Mouse (Mus musculus) midbrain, embryonic 13.5 days (tissue): ENCODE results near the gene Ces2a. TPM values are rescaled to one million over a fixed set of nuclear protein-coding genes. Genes with fewer than 3 reads are reported as not detected.

Experiments
- ATAC-seq: fragments of 200-750 bp; cut with Nextera tagmentation; 2 replicates; pipeline ENCODE4 v1.8.0; 2017; ENCODE audit warnings: mild to moderate bottlenecking, moderate TSS enrichment, moderate library complexity
- H3K27ac ChIP-seq: fragments of 300-500 bp; sonication (generic); 2 replicates; pipeline ENCODE4 v1.5.1; 2015; ENCODE audit warnings: inconsistent platforms, mild to moderate bottlenecking, moderate library complexity
- H3K27me3 ChIP-seq: fragments of 300-500 bp; sonication (generic); 2 replicates; pipeline ENCODE4 v1.6.1; 2015; ENCODE audit warnings: mild to moderate bottlenecking, inconsistent platforms
- H3K36me3 ChIP-seq: fragments of 300-500 bp; sonication (generic); 2 replicates; pipeline ENCODE4 v1.6.1; 2015; ENCODE audit warnings: mild to moderate bottlenecking, inconsistent platforms
- H3K4me1 ChIP-seq: fragments of 300-500 bp; sonication (generic); replicated peaks from 2 replicates; pipeline ENCODE4 v1.6.1; 2015; ENCODE audit warnings: inconsistent platforms
- H3K4me2 ChIP-seq: fragments of 300-500 bp; sonication (generic); replicated peaks from 2 replicates; pipeline ENCODE4 v1.6.1; 2015; ENCODE audit warnings: moderate library complexity, mild to moderate bottlenecking, inconsistent platforms
- H3K4me3 ChIP-seq: fragments of 300-500 bp; sonication (generic); replicated peaks from 2 replicates; pipeline ENCODE4 v1.5.1; 2015; ENCODE audit warnings: mild to moderate bottlenecking, inconsistent platforms
- H3K9ac ChIP-seq: fragments of 300-500 bp; sonication (generic); replicated peaks from 2 replicates; pipeline ENCODE4 v1.6.1; 2015; ENCODE audit warnings: mild to moderate bottlenecking, inconsistent platforms
- H3K9me3 ChIP-seq: fragments of 300-500 bp; sonication (generic); 2 replicates; pipeline ENCODE4 v1.6.1; 2016; ENCODE audit warnings: mild to moderate bottlenecking, inconsistent platforms
- WGBS: fragments of 180-500 bp; shearing (Covaris S2); methylation state at CpG from one replicate; pipeline ENCODE4 v1.1.7; 2015; 5-methylcytosine and 5-hydroxymethylcytosine counted together
- microRNA-seq: library from miRNA; unstranded; fragments of <30 nt; microRNA quantifications from one replicate; pipeline ENCODE4, GENCODE M21; 2016
- polyA plus RNA-seq: library from polyadenylated mRNA; unstranded; fragments of >200 nt; fragmentation: Nextera tagmentation; extraction: Ambion mirVana; gene quantifications from 2 replicates; pipeline ENCODE4 v1.2.1, GENCODE M21; 2015

Ces2a gene
- polyA plus RNA-seq, 1 experiment from 2014 or later, result not detected

- no peaks in the 10 kb centered on the region for H3K27me3 ChIP-seq
- H3K4me3 ChIP-seq, result no peak overlapping the region
- 79% methylated on average over 4 of the region's 4 CpGs for WGBS
- no peaks in the 10 kb centered on the region for H3K9me3 ChIP-seq
- H3K4me1 ChIP-seq, result no peaks in the 10 kb centered on the region
- H3K27ac ChIP-seq, result no peak overlapping the region
- no peaks in the 10 kb centered on the region for H3K36me3 ChIP-seq
- ATAC-seq, result no peak
- no peak overlapping the region for H3K9ac ChIP-seq
- no peak overlapping the region for H3K4me2 ChIP-seq
Measured at GRCm38 (mm10) chr8:104766485-104766884, 32.7 kb downstream of the Ces2a start.

- H3K4me3 ChIP-seq, result no peak overlapping the region
- H3K4me1 ChIP-seq, result no peaks in the 10 kb centered on the region
- no peak overlapping the region for H3K4me2 ChIP-seq
- H3K27me3 ChIP-seq, result no peaks in the 10 kb centered on the region
- no peak overlapping the region for H3K27ac ChIP-seq
- no peak for ATAC-seq
- H3K9me3 ChIP-seq, result no peaks in the 10 kb centered on the region
- WGBS, result 88% methylated on average over 3 of the region's 3 CpGs
- no peaks in the 10 kb centered on the region for H3K36me3 ChIP-seq
- H3K9ac ChIP-seq, result no peak overlapping the region
Measured at GRCm38 (mm10) chr8:104770365-104770764, 36.6 kb downstream of the Ces2a start.

GRCm38 (mm10) chr8:104787049-104787448 is 53.2 kb downstream of the Ces2a start:
- H3K4me1 ChIP-seq, result no peaks in the 10 kb centered on the region
- 0 out of 2 replicates have a peak, but pooled peaks cover 5% of the 10 kb centered on the region for H3K9me3 ChIP-seq
- no peak for ATAC-seq
- no peaks in the 10 kb centered on the region for H3K36me3 ChIP-seq
- no peak overlapping the region for H3K4me3 ChIP-seq
- WGBS, result 54% methylated on average over 1 of the region's 1 CpGs
- no peaks in the 10 kb centered on the region for H3K27me3 ChIP-seq
- H3K27ac ChIP-seq, result no peak overlapping the region
- no peak overlapping the region for H3K9ac ChIP-seq
- H3K4me2 ChIP-seq, result no peak overlapping the region

- Histone ChIP-seq H3K4me2 (no peak overlapping the region), H3K9ac (no peak overlapping the region), H3K36me3 (no peaks in the 10 kb centered on the region), H3K4me3 (no peak overlapping the region), H3K27ac (no peak overlapping the region), H3K27me3 (no peaks in the 10 kb centered on the region), H3K4me1 (no peaks in the 10 kb centered on the region), H3K9me3 (0 out of 2 replicates have a peak, but pooled peaks cover 5% of the 10 kb centered on the region)
- ATAC-seq, result no peak
- 86% methylated on average over 2 of the region's 2 CpGs for WGBS
Measured at GRCm38 (mm10) chr8:104788929-104789328, 55.1 kb downstream of the Ces2a start.

- no peak for ATAC-seq
- WGBS, result 63% methylated on average over 3 of the region's 3 CpGs
- H3K36me3 ChIP-seq, result no peaks in the 10 kb centered on the region
- H3K4me1 ChIP-seq, result no peaks in the 10 kb centered on the region
- H3K4me2 ChIP-seq, result no peak overlapping the region
- H3K9me3 ChIP-seq, result 0 out of 2 replicates have a peak, but pooled peaks cover 5% of the 10 kb centered on the region
- no peaks in the 10 kb centered on the region for H3K27me3 ChIP-seq
- no peak overlapping the region for H3K9ac ChIP-seq
- H3K4me3 ChIP-seq, result no peak overlapping the region
- H3K27ac ChIP-seq, result no peak overlapping the region
Measured at GRCm38 (mm10) chr8:104789886-104790680, 56.3 kb downstream of the Ces2a start.

Small RNA genes within 50 kb of the gene (microRNA-seq; reads per million reads assigned to microRNA genes)
- gene Gm44328, result not detected

Other genes starting within 250 kb of the Ces2a start
- 0.18 and 0.27 TPM in 2 replicates for gene Terb1, start 224.1 kb upstream of the Ces2a start, polyA plus RNA-seq
- gene Nae1, start 199.4 kb upstream of the Ces2a start, polyA plus RNA-seq, result 107 and 117 TPM in 2 replicates
- gene Car7, start 199.3 kb upstream of the Ces2a start, polyA plus RNA-seq, result 1.7 and 2.2 TPM in 2 replicates
- 17.4 and 19.8 TPM in 2 replicates for gene Pdp2, start 142.6 kb upstream of the Ces2a start, polyA plus RNA-seq
- not detected in 2 replicates for gene Cdh16, start 109.6 kb upstream of the Ces2a start, polyA plus RNA-seq
- 2.8 and 3.3 TPM in 2 replicates for gene Rrad, start 102.7 kb upstream of the Ces2a start, polyA plus RNA-seq
- 137 and 141 TPM in 2 replicates for gene Ciao2b, start 92.0 kb upstream of the Ces2a start, polyA plus RNA-seq
- gene Ces2b, start 97.6 kb downstream of the Ces2a start, polyA plus RNA-seq, result 0.13 and 0.23 TPM in 2 replicates
- gene Ces2c, start 113.1 kb downstream of the Ces2a start, polyA plus RNA-seq, result not detected in 2 replicates
- gene Ces2e, start 192.3 kb downstream of the Ces2a start, polyA plus RNA-seq, result not detected in 2 replicates
- gene Ces2f, start 213.4 kb downstream of the Ces2a start, polyA plus RNA-seq, result not detected in 2 replicates
- not detected in 2 replicates for gene Ces2g, start 227.7 kb downstream of the Ces2a start, polyA plus RNA-seq